Mouse (Mus musculus): Measurements from ENCODE around the gene Styxl1. TPM values are rescaled to one million over a fixed set of nuclear protein-coding genes. Genes with fewer than 3 reads are reported as not detected.

Gene Styxl1
- polyA plus RNA-seq, 1 experiment = not detected

DNA sequence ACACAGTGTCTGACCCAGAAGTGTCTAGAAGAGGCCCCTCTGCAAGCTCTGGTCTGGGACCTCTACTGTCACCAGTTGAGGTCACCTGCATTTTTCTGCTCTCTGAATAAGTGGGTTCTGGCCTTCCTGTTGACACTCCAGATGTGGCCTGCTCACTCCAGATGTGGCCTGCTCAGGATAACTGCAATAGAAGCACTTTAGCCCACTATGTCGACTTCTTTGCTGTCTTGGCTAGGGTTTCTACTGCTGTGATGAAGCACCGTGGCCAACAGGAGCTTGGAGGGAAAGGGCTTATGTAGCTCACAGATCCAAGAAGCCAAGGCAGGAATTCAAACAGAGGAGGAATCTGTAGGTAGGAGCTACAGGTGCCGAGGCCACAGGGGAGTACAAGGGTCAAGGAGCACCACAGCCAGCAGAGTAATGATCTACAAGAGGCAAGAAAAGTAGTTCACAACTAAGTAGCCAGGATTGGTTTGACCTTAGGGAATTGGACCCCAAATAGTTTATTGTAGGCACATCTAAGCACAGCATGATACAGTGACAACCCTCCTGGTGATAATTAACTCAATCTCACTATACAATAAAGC is 54.9 kb downstream of the Styxl1 start:
- H3K27ac ChIP-seq (ENCODE audit: insufficient read depth, low read length) = no peak overlapping the region
- no peaks in the 10 kb centered on the region; the same call in 1 of the 2 replicates for H3K36me3 ChIP-seq (ENCODE audit: control insufficient read depth, insufficient read depth, low read length)
- WGBS = 78% methylated on average over 3 of the region's 3 CpGs
- H3K4me1 ChIP-seq (ENCODE audit: control insufficient read depth, insufficient read depth, insufficient read length) = no peaks in the 10 kb centered on the region
- H3K4me3 ChIP-seq (ENCODE audit: extremely low read depth, insufficient read depth, insufficient read length) = no peak overlapping the region
- DNase-seq (ENCODE audit: low read depth in 1 of 2, low spot score in 2 of 2) = no peak
- no peak for TF ChIP-seq POLR2A (IDR thresholded peaks at IDR 0.05; ENCODE audit: low read depth, low read length)
- no peak for TF ChIP-seq CTCF (IDR thresholded peaks at IDR 0.05; ENCODE audit: extremely low read depth, insufficient read depth, insufficient read length, insufficient replicate concordance)
- no peaks in the 10 kb centered on the region for H3K27me3 ChIP-seq (ENCODE audit: control insufficient read depth, insufficient read depth, low read length)

DNA sequence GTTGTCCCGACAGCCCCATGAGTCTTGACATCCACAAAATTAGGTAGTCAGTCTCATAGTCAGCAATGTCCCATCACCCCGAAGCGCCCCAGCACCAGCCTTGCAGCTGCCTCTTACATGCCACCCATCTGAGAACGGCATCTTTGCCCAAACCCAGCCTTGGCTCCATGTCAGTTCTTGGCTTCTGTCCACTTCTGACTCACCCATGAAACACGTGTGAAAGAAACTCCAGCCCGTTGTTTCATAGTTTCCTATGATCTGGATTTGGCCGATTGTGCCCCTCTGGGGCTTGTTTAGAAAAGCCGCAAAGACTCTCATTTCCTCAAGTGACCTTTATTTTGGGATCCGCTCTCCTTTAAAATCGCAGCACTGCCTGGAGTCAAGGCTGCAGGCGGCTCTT is 56.1 kb downstream of the Styxl1 start:
- H3K36me3 ChIP-seq (ENCODE audit: control insufficient read depth, insufficient read depth, low read length) = peaks cover 1% of the 10 kb centered on the region; the same call in 1 of the 2 replicates
- WGBS = 91% methylated on average over 11 of the region's 11 CpGs
- H3K27ac ChIP-seq (ENCODE audit: insufficient read depth, low read length) = no peak overlapping the region
- no peak overlapping the region for H3K4me3 ChIP-seq (ENCODE audit: extremely low read depth, insufficient read depth, insufficient read length)
- TF ChIP-seq POLR2A (IDR thresholded peaks at IDR 0.05; ENCODE audit: low read depth, low read length) (no peak), CTCF (IDR thresholded peaks at IDR 0.05; ENCODE audit: extremely low read depth, insufficient read depth, insufficient read length, insufficient replicate concordance) (no peak)
- no peaks in the 10 kb centered on the region for H3K4me1 ChIP-seq (ENCODE audit: control insufficient read depth, insufficient read depth, insufficient read length)
- DNase-seq (ENCODE audit: low read depth in 1 of 2, low spot score in 2 of 2) = no peak
- H3K27me3 ChIP-seq (ENCODE audit: control insufficient read depth, insufficient read depth, low read length) = no peaks in the 10 kb centered on the region

DNA sequence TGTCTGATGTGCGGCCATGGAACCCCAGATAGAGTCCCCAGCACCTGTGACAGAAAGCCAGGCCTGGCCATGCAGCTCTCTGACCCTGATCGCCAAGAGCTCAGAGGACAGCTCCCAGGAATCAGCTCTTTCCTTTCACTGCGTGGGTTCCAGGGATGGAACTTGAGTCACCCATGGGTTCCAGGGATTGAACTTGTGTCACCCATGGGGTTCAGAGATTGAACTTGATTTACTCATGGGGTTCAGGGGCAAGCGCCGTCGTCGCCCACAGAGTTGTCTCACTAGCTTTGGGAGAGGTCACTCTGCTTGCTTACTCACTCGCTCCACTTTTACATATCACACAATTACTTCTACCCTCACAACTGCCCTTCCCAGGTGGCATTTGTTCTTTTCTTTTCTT is 57.1 kb downstream of the Styxl1 start:
- peaks cover 8% of the 10 kb centered on the region for H3K36me3 ChIP-seq (ENCODE audit: control insufficient read depth, insufficient read depth, low read length)
- 94% methylated on average over 8 of the region's 8 CpGs for WGBS
- H3K4me3 ChIP-seq (ENCODE audit: extremely low read depth, insufficient read depth, insufficient read length) = no peak overlapping the region

DNA sequence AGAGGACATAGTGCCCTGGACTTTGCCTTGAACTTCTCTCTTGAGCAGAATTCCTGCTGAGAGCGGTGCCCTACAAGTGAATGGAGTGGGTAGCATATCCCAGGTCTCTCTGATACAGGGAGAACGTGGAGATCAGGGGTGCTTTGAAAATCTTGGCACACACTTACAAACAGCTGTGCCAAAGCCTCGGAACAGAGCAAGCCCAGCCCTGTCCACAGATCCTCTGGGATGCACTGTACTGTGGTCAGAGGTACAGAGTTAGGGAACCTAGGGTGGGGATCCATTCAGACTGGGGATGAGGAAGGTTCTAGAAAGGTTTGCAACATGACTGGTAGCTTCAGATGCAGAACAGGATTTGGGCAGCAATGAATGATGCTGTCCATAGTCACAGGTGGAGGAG is 58.1 kb downstream of the Styxl1 start:
- peaks cover 10% of the 10 kb centered on the region for H3K36me3 ChIP-seq (ENCODE audit: control insufficient read depth, insufficient read depth, low read length)
- no peak for DNase-seq (ENCODE audit: low read depth in 1 of 2, low spot score in 2 of 2)
- 86% methylated on average over 3 of the region's 3 CpGs for WGBS

More for the DNA sequence above, 57.1 kb downstream of the Styxl1 start:
- DNase-seq (ENCODE audit: low read depth in 1 of 2, low spot score in 2 of 2) = no peak
- Histone ChIP-seq H3K4me1 (ENCODE audit: control insufficient read depth, insufficient read depth, insufficient read length) (no peaks in the 10 kb centered on the region), H3K27me3 (ENCODE audit: control insufficient read depth, insufficient read depth, low read length) (no peaks in the 10 kb centered on the region), H3K27ac (ENCODE audit: insufficient read depth, low read length) (no peak overlapping the region)
- TF ChIP-seq CTCF (IDR thresholded peaks at IDR 0.05; ENCODE audit: extremely low read depth, insufficient read depth, insufficient read length, insufficient replicate concordance) (no peak), POLR2A (IDR thresholded peaks at IDR 0.05; ENCODE audit: low read depth, low read length) (no peak)

DNA sequence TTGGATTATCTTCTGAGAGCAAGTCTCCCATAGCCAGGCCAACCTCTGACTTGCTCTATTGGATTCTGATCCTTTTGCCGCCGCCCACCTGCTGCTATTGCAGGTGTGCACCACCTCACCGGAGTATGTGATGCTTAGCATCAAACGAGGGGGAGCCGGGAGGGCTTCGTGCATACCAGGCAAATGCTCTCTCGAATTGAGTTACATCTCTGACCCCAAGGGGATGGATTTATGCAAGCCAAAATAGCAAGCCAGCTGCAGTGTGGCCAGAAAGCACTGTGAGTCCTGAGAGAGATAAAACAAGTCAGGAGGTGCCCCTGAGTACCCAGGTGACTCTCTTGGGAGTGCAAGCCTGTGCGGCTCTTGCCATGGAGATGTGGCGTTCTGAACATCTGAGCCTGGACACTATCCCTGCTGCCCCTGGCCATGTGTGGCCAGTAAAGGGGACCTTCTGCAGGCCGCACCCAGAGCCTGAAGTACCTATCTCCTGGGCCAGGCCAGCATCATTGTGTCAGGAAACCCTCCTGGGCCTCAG is 58.5 kb downstream of the Styxl1 start:
- 94% methylated on average over 10 of the region's 10 CpGs for WGBS
- TF ChIP-seq POLR2A (IDR thresholded peaks at IDR 0.05; ENCODE audit: low read depth, low read length) (no peak), CTCF (IDR thresholded peaks at IDR 0.05; ENCODE audit: extremely low read depth, insufficient read depth, insufficient read length, insufficient replicate concordance) (no peak)
- H3K36me3 ChIP-seq (ENCODE audit: control insufficient read depth, insufficient read depth, low read length) = peaks cover 10% of the 10 kb centered on the region

More for the DNA sequence above, 58.1 kb downstream of the Styxl1 start:
- Histone ChIP-seq H3K4me1 (ENCODE audit: control insufficient read depth, insufficient read depth, insufficient read length) (no peaks in the 10 kb centered on the region), H3K27ac (ENCODE audit: insufficient read depth, low read length) (no peak overlapping the region), H3K4me3 (ENCODE audit: extremely low read depth, insufficient read depth, insufficient read length) (no peak overlapping the region), H3K27me3 (ENCODE audit: control insufficient read depth, insufficient read depth, low read length) (no peaks in the 10 kb centered on the region)
- TF ChIP-seq POLR2A (IDR thresholded peaks at IDR 0.05; ENCODE audit: low read depth, low read length) (no peak), CTCF (IDR thresholded peaks at IDR 0.05; ENCODE audit: extremely low read depth, insufficient read depth, insufficient read length, insufficient replicate concordance) (no peak)

DNA sequence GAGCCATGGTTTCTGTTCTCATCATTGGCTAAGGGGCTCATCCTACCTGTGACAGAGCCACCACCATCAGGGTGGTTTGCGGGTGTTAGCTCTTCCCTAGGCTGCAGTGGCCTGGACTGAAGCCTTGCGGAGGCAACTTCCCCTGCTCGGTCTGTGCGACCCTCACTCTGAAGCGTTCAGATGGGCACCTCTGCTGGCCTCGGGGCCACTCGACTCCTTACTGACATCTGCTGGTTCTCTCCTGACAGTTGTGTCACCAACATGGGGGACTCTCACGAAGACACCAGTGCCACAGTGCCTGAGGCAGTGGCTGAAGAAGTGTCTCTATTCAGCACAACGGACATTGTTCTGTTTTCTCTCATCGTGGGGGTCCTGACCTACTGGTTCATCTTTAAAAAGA is 62.6 kb downstream of the Styxl1 start:
- DNase-seq (ENCODE audit: low read depth in 1 of 2, low spot score in 2 of 2) = no peak
- WGBS = 62% methylated on average over 10 of the region's 10 CpGs
- no peak overlapping the region for H3K4me3 ChIP-seq (ENCODE audit: extremely low read depth, insufficient read depth, insufficient read length)
- peaks cover 10% of the 10 kb centered on the region for H3K36me3 ChIP-seq (ENCODE audit: control insufficient read depth, insufficient read depth, low read length)
- no peak overlapping the region for H3K27ac ChIP-seq (ENCODE audit: insufficient read depth, low read length)
- peaks cover 17% of the 10 kb centered on the region; the same call in 1 of the 2 replicates for H3K4me1 ChIP-seq (ENCODE audit: control insufficient read depth, insufficient read depth, insufficient read length)
- no peak for TF ChIP-seq POLR2A (IDR thresholded peaks at IDR 0.05; ENCODE audit: low read depth, low read length)
- no peaks in the 10 kb centered on the region for H3K27me3 ChIP-seq (ENCODE audit: control insufficient read depth, insufficient read depth, low read length)

More for the DNA sequence above, 58.5 kb downstream of the Styxl1 start:
- no peaks in the 10 kb centered on the region for H3K4me1 ChIP-seq (ENCODE audit: control insufficient read depth, insufficient read depth, insufficient read length)
- no peak overlapping the region for H3K4me3 ChIP-seq (ENCODE audit: extremely low read depth, insufficient read depth, insufficient read length)
- H3K27me3 ChIP-seq (ENCODE audit: control insufficient read depth, insufficient read depth, low read length) = no peaks in the 10 kb centered on the region
- no peak for DNase-seq (ENCODE audit: low read depth in 1 of 2, low spot score in 2 of 2)
- H3K27ac ChIP-seq (ENCODE audit: insufficient read depth, low read length) = no peak overlapping the region
